Mouse (Mus musculus): ENCODE measurements around the gene Galt. TPM values are rescaled to one million over a fixed set of nuclear protein-coding genes. Genes with fewer than 3 reads are reported as not detected.

Gene Galt
- polyA plus RNA-seq, 1 experiment, result 276 TPM

DNA sequence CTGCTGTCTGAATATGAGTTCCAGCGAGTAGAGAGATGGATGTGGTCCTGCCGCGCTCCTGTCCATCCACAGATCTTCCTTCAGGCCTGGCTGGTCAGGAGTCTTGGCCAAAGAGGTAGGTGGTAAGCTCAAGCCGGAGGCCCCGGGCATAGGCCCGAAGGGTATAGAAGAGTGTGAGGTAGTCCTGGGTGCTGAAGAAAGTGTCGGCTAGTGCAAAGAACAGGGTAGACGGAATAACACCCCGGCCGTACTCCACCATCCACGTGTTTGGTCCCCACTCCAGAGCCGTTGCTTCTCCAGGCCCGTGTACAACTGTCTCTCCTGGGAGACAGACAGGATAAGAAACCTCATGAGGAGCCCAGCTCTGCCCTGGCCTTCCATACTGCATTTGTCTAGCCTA, 15.8 kb upstream of the Galt start:
- TF ChIP-seq CTCF (IDR thresholded peaks at IDR 0.05; ENCODE audit: extremely low read depth, insufficient read depth, low read length) (no peak), POLR2A (IDR thresholded peaks at IDR 0.05; ENCODE audit: extremely low read depth, insufficient read depth, low read length) (no peak)
- H3K27ac ChIP-seq (ENCODE audit: insufficient read depth, low read length), result no peak overlapping the region
- peaks cover 1% of the 10 kb centered on the region; the same call in 1 of the 2 replicates for H3K4me1 ChIP-seq (ENCODE audit: control insufficient read depth, insufficient read depth, low read length)
- H3K4me3 ChIP-seq (ENCODE audit: insufficient read depth, low read length), result peak overlapping the region; percentile 76; the same call in 1 of the 2 replicates

DNA sequence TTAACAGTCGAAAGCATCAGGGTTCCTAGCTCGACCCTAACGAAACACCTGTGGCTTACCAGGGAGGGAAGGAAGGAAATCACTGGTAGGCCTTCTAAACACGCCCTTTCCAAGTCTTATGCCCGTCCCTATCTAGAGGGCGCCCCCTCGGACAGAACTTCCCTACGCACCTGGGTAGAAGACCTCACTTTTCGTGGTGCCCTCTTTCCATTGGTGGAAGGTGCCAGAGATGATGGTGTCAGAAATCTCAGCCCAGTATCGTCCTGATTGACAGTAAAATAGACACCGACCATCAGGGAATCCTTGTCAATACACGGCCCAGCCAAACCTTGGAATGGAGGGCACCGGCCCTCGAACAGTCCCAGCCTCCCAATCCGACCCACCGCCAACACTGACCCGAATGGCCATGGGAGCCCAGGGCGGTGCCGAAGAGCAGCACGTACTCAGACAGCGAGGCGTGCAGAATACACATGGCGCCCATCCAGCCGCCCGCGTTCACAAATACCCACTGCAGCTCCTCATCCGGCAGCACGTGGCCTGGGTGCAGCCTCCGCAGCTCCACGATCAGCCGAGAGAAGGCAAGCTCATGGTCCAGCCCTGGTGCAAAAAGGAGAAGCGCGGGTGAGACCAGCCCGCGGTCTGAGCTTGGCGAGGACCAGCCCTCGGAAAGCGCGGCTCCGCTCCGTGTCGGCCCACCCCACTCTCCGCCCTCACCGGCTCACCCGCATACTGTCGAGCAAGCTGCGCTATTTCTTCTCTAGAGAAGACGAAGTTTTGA, 14.5 kb upstream of the Galt start:
- Histone ChIP-seq H3K4me3 (ENCODE audit: insufficient read depth, low read length) (peak overlapping the region; percentile 76), H3K27ac (ENCODE audit: insufficient read depth, low read length) (peak overlapping the region; percentile 84), H3K4me1 (ENCODE audit: control insufficient read depth, insufficient read depth, low read length) (peaks cover 1% of the 10 kb centered on the region; the same call in 1 of the 2 replicates)
- no peak for TF ChIP-seq POLR2A (IDR thresholded peaks at IDR 0.05; ENCODE audit: extremely low read depth, insufficient read depth, low read length)
- no peak for TF ChIP-seq CTCF (IDR thresholded peaks at IDR 0.05; ENCODE audit: extremely low read depth, insufficient read depth, low read length)

DNA sequence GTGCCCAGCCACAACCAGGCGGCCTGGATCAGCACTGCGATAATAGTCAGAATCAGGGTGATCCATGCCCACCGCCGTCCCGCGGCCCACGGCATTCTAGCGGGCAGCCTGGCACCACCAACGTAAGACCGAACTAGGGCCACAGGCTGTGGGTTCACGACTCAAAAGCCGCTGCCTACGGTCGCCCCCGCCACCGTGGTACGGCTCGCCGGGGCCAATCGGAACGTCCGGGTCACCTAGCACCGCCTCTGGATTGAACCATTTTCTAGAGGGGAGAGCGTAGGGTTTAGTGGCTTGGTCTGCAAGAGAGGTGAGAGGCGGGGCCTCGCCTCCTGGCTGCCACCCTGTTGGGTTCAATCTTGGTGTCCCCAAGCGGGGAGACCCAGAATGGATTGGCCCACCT, 13.9 kb upstream of the Galt start:
- Histone ChIP-seq H3K4me1 (ENCODE audit: control insufficient read depth, insufficient read depth, low read length) (peaks cover 1% of the 10 kb centered on the region; the same call in 1 of the 2 replicates), H3K27ac (ENCODE audit: insufficient read depth, low read length) (peak overlapping the region; percentile 84), H3K4me3 (ENCODE audit: insufficient read depth, low read length) (peak overlapping the region; percentile 76)
- peak; percentile 92 for TF ChIP-seq POLR2A (IDR thresholded peaks at IDR 0.05; ENCODE audit: extremely low read depth, insufficient read depth, low read length)
- no peak for TF ChIP-seq CTCF (IDR thresholded peaks at IDR 0.05; ENCODE audit: extremely low read depth, insufficient read depth, low read length)

DNA sequence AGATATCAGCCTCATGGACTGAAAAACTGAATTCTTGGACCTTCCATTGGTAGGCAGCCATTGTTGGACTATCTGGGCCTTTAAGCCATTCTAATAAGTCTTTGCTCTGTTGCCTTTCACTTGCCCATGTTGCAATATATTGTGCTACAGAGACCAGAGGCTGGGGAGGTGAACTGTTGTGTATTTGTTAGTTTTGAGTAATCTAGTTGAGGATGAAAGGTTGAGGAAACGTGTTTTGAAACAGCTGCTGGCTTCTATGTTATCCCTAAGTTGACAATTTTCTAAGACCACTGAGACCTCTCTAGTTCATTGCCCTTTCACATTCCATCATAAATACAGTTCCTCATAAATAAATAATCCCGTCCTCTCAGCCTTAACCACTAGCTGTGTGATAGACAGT, 10.9 kb upstream of the Galt start:
- TF ChIP-seq CTCF (IDR thresholded peaks at IDR 0.05; ENCODE audit: extremely low read depth, insufficient read depth, low read length) (no peak), POLR2A (IDR thresholded peaks at IDR 0.05; ENCODE audit: extremely low read depth, insufficient read depth, low read length) (no peak)
- Histone ChIP-seq H3K4me3 (ENCODE audit: insufficient read depth, low read length) (no peak overlapping the region), H3K27ac (ENCODE audit: insufficient read depth, low read length) (no peak overlapping the region), H3K4me1 (ENCODE audit: control insufficient read depth, insufficient read depth, low read length) (peaks cover 1% of the 10 kb centered on the region; the same call in 1 of the 2 replicates)

DNA sequence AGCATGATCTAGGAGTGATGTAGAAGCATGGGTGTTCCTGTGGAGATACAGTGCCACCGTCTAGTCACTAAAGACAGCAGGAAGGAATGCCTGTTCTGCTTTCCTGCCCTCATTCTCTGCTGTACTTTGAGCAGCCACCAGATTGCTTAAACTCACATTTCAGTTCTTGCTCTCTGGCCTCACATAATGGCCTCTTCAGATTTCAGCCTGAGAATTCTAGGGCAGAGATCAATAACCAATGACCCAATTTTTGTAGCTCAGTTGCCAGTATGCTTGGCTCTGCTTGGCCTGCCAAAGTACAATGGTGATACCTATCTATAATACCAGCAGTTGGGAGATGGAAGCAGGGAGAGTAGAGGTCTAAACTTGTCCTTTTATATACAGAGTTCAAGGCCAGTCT, 10.0 kb upstream of the Galt start:
- Histone ChIP-seq H3K27ac (ENCODE audit: insufficient read depth, low read length) (no peak overlapping the region), H3K4me3 (ENCODE audit: insufficient read depth, low read length) (no peak overlapping the region), H3K4me1 (ENCODE audit: control insufficient read depth, insufficient read depth, low read length) (no peaks in the 10 kb centered on the region)
- TF ChIP-seq CTCF (IDR thresholded peaks at IDR 0.05; ENCODE audit: extremely low read depth, insufficient read depth, low read length), result no peak
- no peak for TF ChIP-seq POLR2A (IDR thresholded peaks at IDR 0.05; ENCODE audit: extremely low read depth, insufficient read depth, low read length)

DNA sequence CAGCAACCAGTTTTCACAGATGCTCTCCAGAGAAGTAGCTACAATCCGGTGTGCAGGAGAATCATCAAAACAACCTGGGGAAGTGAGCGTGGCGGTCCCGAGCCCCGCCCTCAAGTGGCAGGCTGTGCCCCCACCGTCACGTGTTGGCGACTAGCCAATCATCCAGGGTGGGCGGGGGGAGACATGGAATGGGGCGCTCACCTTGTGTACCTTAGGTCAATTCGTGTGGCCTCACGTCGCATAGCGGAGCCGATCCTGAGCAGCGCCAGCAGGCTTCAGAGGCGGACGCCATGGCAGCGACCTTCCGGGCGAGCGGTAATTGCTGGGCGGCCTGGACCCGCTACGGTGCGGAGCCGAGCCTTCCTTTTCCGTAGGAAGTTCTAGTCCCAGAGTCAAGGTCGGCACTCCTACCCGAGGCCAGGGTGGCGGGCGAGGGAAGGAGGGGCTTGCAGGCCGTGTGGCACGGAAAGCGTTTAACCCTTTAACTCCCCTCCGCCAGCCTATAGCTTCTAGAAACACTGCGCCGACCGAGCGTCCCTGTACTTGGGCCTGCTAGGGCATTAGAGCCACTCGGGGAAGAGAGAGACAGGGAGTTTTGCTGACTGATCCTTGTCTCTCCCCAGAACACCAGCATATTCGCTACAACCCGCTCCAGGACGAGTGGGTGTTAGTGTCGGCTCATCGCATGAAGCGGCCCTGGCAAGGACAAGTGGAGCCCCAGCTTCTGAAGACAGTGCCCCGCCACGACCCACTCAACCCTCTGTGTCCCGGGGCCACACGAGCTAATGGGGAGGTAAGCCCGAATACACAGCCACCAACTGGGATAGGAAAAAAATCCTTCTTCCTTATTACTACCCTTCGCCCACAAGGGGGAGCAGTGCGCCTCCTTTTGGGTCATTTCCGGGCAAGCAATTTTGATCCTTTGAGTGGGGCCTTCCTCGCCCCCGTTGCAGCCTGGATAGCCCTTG, 594 bp downstream of the Galt start, which contains the start of gene Sigmar1:
Sigmar1 (minus strand) TSS at position 820 of the 968 bp plus-strand sequence.
- Histone ChIP-seq H3K4me3 (ENCODE audit: insufficient read depth, low read length) (peak within 1 kb of the TSS; percentile 67), H3K4me1 (ENCODE audit: control insufficient read depth, insufficient read depth, low read length) (peaks cover 11% of the 10 kb centered on the region), H3K27ac (ENCODE audit: insufficient read depth, low read length) (peak within 1 kb of the TSS; percentile 90)
- TF ChIP-seq POLR2A (IDR thresholded peaks at IDR 0.05; ENCODE audit: extremely low read depth, insufficient read depth, low read length) (peak; percentile 9; the same call in 1 of the 2 replicates), CTCF (IDR thresholded peaks at IDR 0.05; ENCODE audit: extremely low read depth, insufficient read depth, low read length) (peak; percentile 80)

DNA sequence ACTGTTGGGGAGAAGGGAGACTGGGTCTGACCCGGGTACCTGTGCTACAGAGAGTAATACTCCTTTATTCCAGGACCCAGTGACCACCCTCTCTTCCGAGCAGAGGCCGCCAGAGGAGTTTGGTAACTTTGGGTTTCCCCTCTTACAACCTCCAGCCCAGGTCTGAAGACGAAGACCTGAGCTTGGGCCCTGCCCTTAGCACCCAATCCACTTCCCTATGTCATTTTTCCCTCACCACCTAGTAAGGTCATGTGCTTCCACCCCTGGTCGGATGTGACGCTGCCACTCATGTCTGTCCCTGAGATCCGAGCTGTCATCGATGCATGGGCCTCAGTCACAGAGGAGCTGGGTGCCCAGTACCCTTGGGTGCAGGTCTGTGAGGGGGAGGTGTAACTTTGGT, 1.4 kb downstream of the Galt start:
- Histone ChIP-seq H3K4me1 (ENCODE audit: control insufficient read depth, insufficient read depth, low read length) (peaks cover 18% of the 10 kb centered on the region), H3K4me3 (ENCODE audit: insufficient read depth, low read length) (peak overlapping the region; percentile 67), H3K27ac (ENCODE audit: insufficient read depth, low read length) (peak overlapping the region; percentile 72)
- TF ChIP-seq POLR2A (IDR thresholded peaks at IDR 0.05; ENCODE audit: extremely low read depth, insufficient read depth, low read length) (no peak), CTCF (IDR thresholded peaks at IDR 0.05; ENCODE audit: extremely low read depth, insufficient read depth, low read length) (no peak)

DNA sequence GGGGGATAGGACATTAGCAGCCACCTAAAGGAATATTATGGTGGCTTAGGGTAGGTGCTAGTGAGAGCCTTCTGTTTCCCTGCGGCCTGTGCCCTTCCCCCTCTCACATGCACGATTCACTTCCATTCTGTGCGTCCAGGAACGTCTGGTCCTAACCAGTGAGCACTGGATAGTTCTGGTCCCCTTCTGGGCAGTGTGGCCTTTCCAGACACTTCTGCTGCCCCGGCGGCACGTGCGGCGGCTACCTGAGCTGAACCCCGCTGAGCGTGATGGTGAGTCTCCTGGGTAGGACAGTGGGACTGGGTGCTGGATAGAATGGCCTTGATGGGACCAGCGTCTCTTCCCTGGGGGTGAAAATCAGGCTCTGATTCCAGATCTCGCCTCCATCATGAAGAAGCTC, 2.3 kb downstream of the Galt start:
- TF ChIP-seq CTCF (IDR thresholded peaks at IDR 0.05; ENCODE audit: extremely low read depth, insufficient read depth, low read length) (no peak), POLR2A (IDR thresholded peaks at IDR 0.05; ENCODE audit: extremely low read depth, insufficient read depth, low read length) (no peak)
- peaks cover 20% of the 10 kb centered on the region for H3K4me1 ChIP-seq (ENCODE audit: control insufficient read depth, insufficient read depth, low read length)
- H3K27ac ChIP-seq (ENCODE audit: insufficient read depth, low read length), result no peak overlapping the region
- no peak overlapping the region for H3K4me3 ChIP-seq (ENCODE audit: insufficient read depth, low read length)

DNA sequence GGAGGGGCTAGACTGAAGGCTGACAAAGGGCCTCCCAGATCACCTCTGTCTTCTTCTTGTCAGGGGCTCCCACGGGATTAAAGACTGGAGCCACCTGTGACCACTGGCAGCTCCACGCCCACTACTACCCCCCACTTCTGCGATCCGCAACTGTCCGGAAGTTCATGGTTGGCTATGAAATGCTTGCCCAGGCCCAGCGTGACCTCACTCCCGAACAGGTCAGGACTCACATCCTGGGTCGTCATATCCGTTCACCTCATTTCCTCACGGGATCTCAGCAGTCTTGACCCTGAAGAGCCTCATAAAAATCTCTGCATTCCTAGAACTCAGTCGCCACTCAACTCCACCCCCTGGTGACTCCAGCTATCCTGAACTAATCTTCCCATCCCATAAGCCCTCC, 3.0 kb downstream of the Galt start:
- Histone ChIP-seq H3K27ac (ENCODE audit: insufficient read depth, low read length) (no peak overlapping the region), H3K4me3 (ENCODE audit: insufficient read depth, low read length) (no peak overlapping the region), H3K4me1 (ENCODE audit: control insufficient read depth, insufficient read depth, low read length) (peaks cover 20% of the 10 kb centered on the region)
- no peak for TF ChIP-seq POLR2A (IDR thresholded peaks at IDR 0.05; ENCODE audit: extremely low read depth, insufficient read depth, low read length)
